Mouse (Mus musculus): ENCODE data around the gene Skap2. TPM values are rescaled to one million over a fixed set of nuclear protein-coding genes. Genes with fewer than 3 reads are reported as not detected.

Skap2 gene
- total RNA-seq, 2 experiments from 2014 or later, result 4.6 to 4.8 TPM

DNA sequence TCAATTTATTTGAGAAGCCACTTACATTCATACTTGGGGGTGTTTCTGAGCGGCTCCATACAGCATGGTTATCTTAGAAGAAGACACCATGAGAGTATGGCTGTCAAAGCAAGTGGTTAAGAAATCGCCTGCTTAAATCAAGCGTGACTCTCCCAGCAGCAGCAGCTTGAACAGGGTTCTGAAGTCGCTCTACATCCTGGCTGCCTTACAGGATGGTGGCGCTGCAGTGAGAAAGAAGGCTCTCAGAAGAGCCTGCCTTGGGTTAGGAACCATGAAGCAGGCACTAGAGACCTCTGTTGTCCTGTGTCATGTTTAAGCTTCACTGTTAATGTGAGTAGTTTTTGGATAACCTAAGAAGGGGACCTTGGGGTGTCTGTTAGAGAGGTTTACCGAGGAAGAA, 204.3 kb downstream of the Skap2 start:
- intact Hi-C loops (cut with DNase I; ENCODE audit: low total_unique reads), result no loop called here
- DNase-seq, result no peak

Other genes with a start within 250 kb of the Skap2 start
- under 1 TPM; 0.16 to 0.20 TPM for gene Hoxa1, start 145.8 kb upstream of the Skap2 start, total RNA-seq (2021)
- gene Hoxa2, start 152.3 kb upstream of the Skap2 start, total RNA-seq (2021), result under 1 TPM; 0.78 to 0.86 TPM
- under 1 TPM; 0.08 to 0.11 TPM for gene 5730596B20Rik, start 164.9 kb upstream of the Skap2 start, total RNA-seq (2021)
- gene Hoxa4, start 179.2 kb upstream of the Skap2 start, total RNA-seq (2021), result 1 to 10 TPM; 4.1 to 4.9 TPM
- 1 to 10 TPM; 1.9 to 2.5 TPM for gene Hoxa5, start 192.0 kb upstream of the Skap2 start, total RNA-seq (2021)
- gene Hoxa6, start 196.2 kb upstream of the Skap2 start, total RNA-seq (2021), result 1 to 10 TPM in 1 of 2 experiments, under 1 TPM in 1; 0.74 to 1.3 TPM
- gene Hoxa3, start 200.8 kb upstream of the Skap2 start, total RNA-seq (2021), result 1 to 10 TPM; 2.4 to 3.1 TPM
- under 1 TPM in 1 of 2 experiments, not detected in 1; 0.51 TPM for gene Gm28308, start 200.8 kb upstream of the Skap2 start, total RNA-seq (2021)
- 1 to 10 TPM; 6.3 to 7.3 TPM for gene Hoxa7, start 209.3 kb upstream of the Skap2 start, total RNA-seq (2021)
- 1 to 10 TPM; 7.8 to 8.3 TPM for gene Hoxa9, start 218.5 kb upstream of the Skap2 start, total RNA-seq (2021)
- 10 to 100 TPM; 16.3 to 22.7 TPM for gene Hoxa10, start 228.3 kb upstream of the Skap2 start, total RNA-seq (2021)
- 1 to 10 TPM; 1.5 to 4.0 TPM for gene Hoxa11, start 233.3 kb upstream of the Skap2 start, total RNA-seq (2021)
- 1 to 10 TPM in 1 of 2 experiments, under 1 TPM in 1; 0.24 to 1.7 TPM for gene Hoxa13, start 248.3 kb upstream of the Skap2 start, total RNA-seq (2021)